Mouse (Mus musculus) megakaryocyte, embryonic 14.5 days (primary cell): ENCODE data around the gene Stk24.

Source experiments
- FLI1 ChIP-seq: IDR thresholded peaks from 2 replicates; pipeline ENCODE4 v1.6.1; 2012; ENCODE audit warnings: low read length, inconsistent platforms, mixed read lengths
- GATA1 ChIP-seq: IDR thresholded peaks from 3 replicates; pipeline ENCODE4 v1.6.1; 2012; ENCODE audit warnings: mixed read lengths, low read length, inconsistent platforms, borderline replicate concordance

DNA sequence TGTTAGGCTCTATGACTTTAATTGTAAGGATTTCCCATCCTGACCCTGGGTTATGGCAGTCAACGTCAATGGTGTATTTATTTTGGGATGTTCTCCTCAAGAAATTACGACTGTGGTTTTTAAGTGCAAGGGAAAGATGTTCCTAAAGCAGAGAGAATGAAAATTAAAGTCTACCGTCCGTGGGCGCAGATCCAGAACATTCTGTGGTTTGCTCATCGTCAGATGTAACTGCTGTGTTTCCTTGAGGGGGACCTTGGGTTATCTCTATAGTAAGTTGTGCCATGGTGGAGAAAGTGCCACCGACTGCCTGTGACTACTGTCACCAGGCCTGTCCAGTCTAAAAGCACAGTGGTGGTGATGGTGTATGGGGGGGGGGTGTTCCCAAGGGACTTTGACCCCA lies 122.9 kb downstream of the Stk24 start:
- no peak for TF ChIP-seq FLI1
- no peak for TF ChIP-seq GATA1
